Mouse (Mus musculus): ENCODE results near the gene Lancl2. TPM values are rescaled to one million over a fixed set of nuclear protein-coding genes. Genes with fewer than 3 reads are reported as not detected.
A peak's percentile ranks its signal among the peaks of the same experiment; 100 is the strongest.

Gene Lancl2
- total RNA-seq (2021) = 100 to 1,000 TPM; 100 to 111 TPM
- long read RNA-seq, experiment 1, transcript Lancl2-201 (9 exons, 2,509 nt) = major isoform, 107 of 115 reads
- long read RNA-seq, experiment 1, partial matches to known transcripts = 0 of 115 reads
- long read RNA-seq, experiment 1, other reads (novel, unspliced or antisense) = 8 of 115 reads
- long read RNA-seq, experiment 2, transcript Lancl2-201 (9 exons, 2,509 nt) = major isoform, 73 of 82 reads
- long read RNA-seq, experiment 2, partial matches to known transcripts = 3 of 82 reads
- long read RNA-seq, experiment 2, other reads (novel, unspliced or antisense) = 5 of 82 reads

DNA sequence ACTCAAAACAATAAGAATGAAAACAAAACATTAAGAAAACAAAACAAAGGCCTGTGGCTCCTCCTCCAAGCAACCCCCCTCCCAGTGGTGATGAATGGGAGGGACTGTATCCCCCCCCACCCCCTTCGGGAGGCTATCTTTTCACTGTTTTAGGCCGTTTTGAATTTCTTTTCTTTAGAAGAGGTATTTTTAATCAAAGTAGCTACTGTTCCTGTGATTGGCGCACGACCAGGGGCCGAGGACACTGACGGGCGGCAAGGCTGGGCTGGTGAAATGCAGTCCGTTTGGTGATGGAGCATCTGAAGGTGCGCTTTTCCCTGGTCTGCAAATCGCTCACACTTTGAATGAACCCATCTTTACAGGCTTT is at the start of gene Lancl2:
TSS of gene Lancl2 (plus strand) at position 165 of the 367 bp plus-strand sequence.
- peak within 1 kb of the TSS; percentile 99 for H3K27ac ChIP-seq
- peak within 1 kb of the TSS; percentile 90 for H3K4me3 ChIP-seq
- peak; percentile 8 for TF ChIP-seq CTCF (IDR thresholded peaks at IDR 0.05)
- DNase-seq (ENCODE audit: extremely low spot score in 1 of 2, low spot score in 2 of 2) = peak; percentile 43 to 53
- intact Hi-C loops (cut with DNase I) = loop anchor here (5.0 to 10.0 kb wide), 4 partner anchors 95 to 778 kb away; partner anchors contain the start of genes Herc6, Nt5c3, Ppm1k and Vmn1r4

DNA sequence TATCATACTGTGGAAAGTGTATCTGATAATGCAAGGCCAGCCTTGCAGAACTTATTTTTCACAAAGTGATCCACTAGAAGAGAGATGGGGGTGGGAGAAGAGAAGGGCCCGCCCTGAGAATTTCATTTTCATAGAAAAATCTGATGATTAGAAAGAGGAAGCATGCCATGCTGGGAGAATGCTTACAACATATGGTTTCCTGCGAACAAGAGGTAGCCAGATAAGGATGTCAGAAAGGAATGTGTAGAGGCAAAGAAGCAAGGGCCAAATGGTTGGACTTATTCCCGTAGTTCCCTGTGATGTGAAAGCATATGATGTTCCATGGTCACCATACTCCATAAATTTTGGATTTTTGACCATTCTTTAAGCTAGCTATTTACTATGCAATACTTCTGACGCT is 41.0 kb upstream of the Lancl2 start:
- no peak for DNase-seq (ENCODE audit: extremely low spot score in 1 of 2, low spot score in 2 of 2)
- TF ChIP-seq CTCF (IDR thresholded peaks at IDR 0.05) = no peak
- no peak overlapping the region for H3K4me3 ChIP-seq
- intact Hi-C loops (cut with DNase I) = no loop called here
- H3K27ac ChIP-seq = no peak overlapping the region

DNA sequence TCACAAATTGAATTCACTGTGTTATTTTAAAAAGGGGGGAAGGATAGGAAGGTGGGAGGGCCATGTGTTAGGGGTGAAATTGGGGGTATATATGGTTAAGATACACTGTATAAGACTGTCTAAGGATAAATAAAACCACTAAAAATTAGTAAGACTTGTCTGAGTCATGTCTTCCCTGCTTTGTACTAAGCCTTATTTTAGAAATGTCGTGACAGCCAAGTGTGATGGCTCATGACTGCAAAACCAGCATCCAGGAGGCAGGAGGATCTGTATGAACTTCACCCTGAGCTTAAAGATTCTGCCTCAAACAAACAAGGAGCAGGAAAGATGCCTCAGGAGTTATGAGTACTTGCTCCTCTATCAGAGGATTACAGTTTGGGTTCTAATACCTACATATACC is 18.2 kb upstream of the Lancl2 start:
- DNase-seq (ENCODE audit: extremely low spot score in 1 of 2, low spot score in 2 of 2) = peak in 1 of 2 experiments; percentile 8
- intact Hi-C loops (cut with DNase I) = loop anchor here (1.0 kb wide), 1 partner anchor 76 kb away; no protein-coding TSS in a partner anchor
- no peak overlapping the region for H3K4me3 ChIP-seq
- no peak for TF ChIP-seq CTCF (IDR thresholded peaks at IDR 0.05)
- H3K27ac ChIP-seq = peak overlapping the region; percentile 57

DNA sequence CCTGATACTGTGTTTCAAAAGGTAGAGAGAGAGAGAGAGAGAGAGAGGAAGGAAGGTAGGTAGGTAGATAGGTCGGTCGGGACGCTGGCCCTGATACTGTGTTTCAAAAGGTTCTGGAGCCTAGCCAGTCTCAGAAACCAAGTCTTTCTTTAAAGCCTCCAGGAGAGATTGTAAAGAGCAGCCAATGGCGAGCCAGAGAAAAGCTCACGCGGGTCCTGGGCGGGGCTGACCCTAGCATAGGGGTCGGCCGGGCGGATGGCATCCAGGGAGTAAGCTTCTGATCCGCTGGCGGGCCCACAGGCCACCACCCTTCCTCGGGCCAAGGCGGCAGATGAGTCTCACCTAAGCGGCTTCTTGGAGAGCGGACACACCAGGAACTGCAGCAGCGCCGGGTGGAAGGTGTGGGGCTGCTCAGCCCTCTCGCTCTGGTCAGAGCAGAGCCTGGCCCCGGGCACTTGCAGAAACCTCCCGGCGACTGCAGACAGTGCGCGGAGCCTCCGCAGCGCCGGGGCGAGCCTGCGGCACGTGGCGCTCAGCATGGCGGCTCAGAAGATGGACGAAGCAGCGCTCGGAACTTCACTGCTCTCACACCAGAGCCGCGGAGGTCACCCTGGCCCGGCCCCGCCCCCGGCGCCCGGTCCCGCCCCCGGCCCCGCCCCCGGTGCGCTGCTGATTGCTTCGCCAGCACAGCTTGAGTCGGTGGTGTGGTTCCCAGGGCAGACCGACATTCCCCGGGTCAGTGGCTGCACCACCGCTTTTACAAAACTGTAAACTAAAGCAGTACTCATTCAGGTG is 10.7 kb upstream of the Lancl2 start, which contains the start of gene Pyurf:
TSS of gene Pyurf (minus strand) at position 612 of the 795 bp plus-strand sequence.
- peak; percentile 9; the same call in 1 of the 2 replicates for TF ChIP-seq CTCF (IDR thresholded peaks at IDR 0.05)
- H3K4me3 ChIP-seq = peak within 1 kb of the TSS; percentile 70
- DNase-seq (ENCODE audit: extremely low spot score in 1 of 2, low spot score in 2 of 2) = peak; percentile 79 to 83
- H3K27ac ChIP-seq = peak within 1 kb of the TSS; percentile 96
- intact Hi-C loops (cut with DNase I) = loop anchor here (5.0 kb wide), 1 partner anchor 894 kb away; the partner anchor contains the start of gene Kbtbd2

DNA sequence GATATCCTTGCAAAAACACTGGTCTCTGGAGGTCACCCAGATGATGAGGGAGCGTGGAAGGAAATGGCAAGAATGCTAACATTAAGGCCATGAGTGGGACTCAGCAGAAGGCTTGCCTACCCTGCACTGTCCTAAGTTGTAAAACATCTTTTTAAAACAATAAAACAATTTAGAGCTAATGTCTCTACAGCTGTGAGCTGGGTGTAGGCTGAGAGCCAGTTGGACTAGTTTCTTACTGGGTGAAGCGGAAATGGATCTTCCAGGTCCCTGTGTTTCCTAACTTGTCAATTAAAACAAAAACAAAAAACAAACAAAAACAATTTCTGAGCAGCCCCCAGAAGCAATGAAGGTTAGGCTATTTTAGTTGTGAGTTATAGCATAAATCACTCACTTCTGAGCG is 9.2 kb upstream of the Lancl2 start:
- Histone ChIP-seq H3K27ac (no peak overlapping the region), H3K4me3 (no peak overlapping the region)
- no peak for DNase-seq (ENCODE audit: extremely low spot score in 1 of 2, low spot score in 2 of 2)
- intact Hi-C loops (cut with DNase I) = loop anchor here (5.0 kb wide), 1 partner anchor 896 kb away; the partner anchor contains the start of gene Kbtbd2
- TF ChIP-seq CTCF (IDR thresholded peaks at IDR 0.05) = no peak

GRCm38 (mm10) chr6:57701686-57702085 is 654 bp upstream of the Lancl2 start:
- H3K4me3 ChIP-seq = peak overlapping the region; percentile 90
- TF ChIP-seq CTCF (IDR thresholded peaks at IDR 0.05) = no peak
- intact Hi-C loops (cut with DNase I) = loop anchor here (5.0 to 10.0 kb wide), 4 partner anchors 94 to 777 kb away; partner anchors contain the start of genes Herc6, Nt5c3, Ppm1k and Vmn1r4
- no peak for DNase-seq (ENCODE audit: extremely low spot score in 1 of 2, low spot score in 2 of 2)
- peak overlapping the region; percentile 99 for H3K27ac ChIP-seq

- intact Hi-C loops (cut with DNase I) = loop anchor here (1.0 to 10.0 kb wide), 5 partner anchors 96 to 778 kb away; partner anchors contain the start of genes Herc6, Nt5c3, Ppm1k and Vmn1r4
- Histone ChIP-seq H3K27ac (peak overlapping the region; percentile 99), H3K4me3 (peak overlapping the region; percentile 90)
- TF ChIP-seq CTCF (IDR thresholded peaks at IDR 0.05) = no peak
- DNase-seq (ENCODE audit: extremely low spot score in 1 of 2, low spot score in 2 of 2) = peak; percentile 95 to 96
Observed at GRCm38 (mm10) chr6:57702743-57703499, 581 bp downstream of the Lancl2 start.

- TF ChIP-seq CTCF (IDR thresholded peaks at IDR 0.05) = no peak
- DNase-seq (ENCODE audit: extremely low spot score in 1 of 2, low spot score in 2 of 2) = no peak
- intact Hi-C loops (cut with DNase I) = loop anchor here (1.0 to 10.0 kb wide), 5 partner anchors 96 to 779 kb away; partner anchors contain the start of genes Herc6, Nt5c3, Ppm1k and Vmn1r4
- Histone ChIP-seq H3K4me3 (peak overlapping the region; percentile 90), H3K27ac (peak overlapping the region; percentile 99)
Observed at GRCm38 (mm10) chr6:57703703-57704102, 1.4 kb downstream of the Lancl2 start.

DNA sequence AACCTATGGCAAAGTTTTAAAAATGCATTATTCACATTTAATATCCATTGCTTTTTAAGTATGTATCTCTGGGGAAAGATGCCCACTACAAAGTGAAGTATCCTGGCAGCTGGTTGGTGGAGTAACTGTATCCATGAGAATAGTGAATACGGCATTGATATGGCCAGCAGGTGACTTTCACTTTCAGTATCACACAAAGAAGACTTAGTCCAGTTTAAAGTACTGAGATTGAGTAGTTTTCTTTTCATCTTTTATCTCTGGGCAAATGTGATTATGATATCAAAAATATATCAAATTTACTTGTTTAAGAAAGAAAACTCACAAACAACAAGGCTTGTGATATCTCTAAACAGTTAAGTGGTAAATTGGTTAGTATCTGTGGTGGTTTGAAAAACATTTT is 4.4 kb downstream of the Lancl2 start:
- DNase-seq (ENCODE audit: extremely low spot score in 1 of 2, low spot score in 2 of 2) = no peak
- intact Hi-C loops (cut with DNase I) = loop anchor here (10.0 kb wide), 1 partner anchor 782 kb away; the partner anchor contains the start of genes Nt5c3 and Vmn1r4
- no peak overlapping the region for H3K27ac ChIP-seq
- TF ChIP-seq CTCF (IDR thresholded peaks at IDR 0.05) = no peak
- no peak overlapping the region for H3K4me3 ChIP-seq

DNA sequence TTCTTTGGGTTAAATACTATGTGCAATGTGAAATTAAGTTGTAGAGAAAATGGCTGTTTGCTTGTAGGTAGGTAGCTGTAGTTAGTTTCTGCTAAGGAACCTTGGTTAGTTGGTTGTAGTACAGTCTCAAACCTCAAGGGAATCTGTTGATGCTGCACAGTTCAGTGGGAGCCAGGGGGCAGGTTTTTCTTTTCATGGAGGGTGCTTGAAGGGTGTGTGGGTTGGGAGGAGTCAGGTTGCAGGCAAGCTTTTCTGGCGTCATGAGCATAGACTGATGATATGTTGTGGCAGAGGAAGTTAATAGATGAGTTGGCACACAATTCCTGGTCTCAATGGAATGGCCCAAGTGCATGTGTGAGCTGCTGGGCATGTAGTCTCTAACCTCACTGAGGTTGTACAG is 9.4 kb downstream of the Lancl2 start:
- TF ChIP-seq CTCF (IDR thresholded peaks at IDR 0.05) = no peak; the same call in 1 of the 2 replicates
- intact Hi-C loops (cut with DNase I) = no loop called here
- Histone ChIP-seq H3K27ac (no peak overlapping the region), H3K4me3 (no peak overlapping the region)
- no peak for DNase-seq (ENCODE audit: extremely low spot score in 1 of 2, low spot score in 2 of 2)

DNA sequence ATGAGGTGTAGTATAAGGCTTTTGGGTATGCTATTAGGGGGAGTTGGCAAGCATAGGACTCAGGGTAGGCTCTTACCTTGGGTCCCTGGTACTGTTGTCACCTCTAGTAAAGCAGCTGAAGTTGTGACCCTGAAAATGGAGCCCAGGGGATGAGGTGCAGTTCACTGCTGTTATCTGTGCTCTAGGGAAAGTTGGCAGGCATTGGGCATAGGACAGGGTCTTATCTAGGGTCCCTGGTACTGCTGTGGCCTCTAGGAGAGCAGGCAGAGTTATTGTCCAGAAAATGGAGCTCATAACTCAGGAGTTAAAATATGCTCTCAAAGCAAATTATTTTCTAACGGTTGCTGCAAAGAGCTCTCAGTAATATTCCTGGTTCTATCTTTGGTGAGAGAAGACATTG is 19.0 kb downstream of the Lancl2 start:
- no peak overlapping the region for H3K4me3 ChIP-seq
- TF ChIP-seq CTCF (IDR thresholded peaks at IDR 0.05) = no peak
- H3K27ac ChIP-seq = no peak overlapping the region
- intact Hi-C loops (cut with DNase I) = no loop called here
- no peak for DNase-seq (ENCODE audit: extremely low spot score in 1 of 2, low spot score in 2 of 2)
